Comparison of ENCODE assay signal across 9 mouse cellular contexts in genomic region chr9:95194158-95194557, GRCm38 (mm10).
A peak's percentile ranks its signal among the peaks of the same experiment; 100 is the strongest.
DNase-seq lines count a peak whose midpoint lies in the region; ATAC-seq lines count a peak whose summit lies in the region.
"Had no signal": no experiment of that assay in that cellular context is flagged by ENCODE, and none has a peak within 500 bp of the region (broad histone marks: within the 10 kb centered on the region; RNA-seq: fewer than 3 reads in every experiment).

No protein-coding gene starts in this region.

- H3K4me2 ChIP-seq in embryonic facial prominence, embryonic 14.5 days (ENCODE audit: low read depth, low read length), result no peak overlapping the region
- no peak overlapping the region for H3K4me2 ChIP-seq in intestine, embryonic 16.5 days (ENCODE audit: low read depth, low read length)

- 0 out of 2 replicates have a peak overlapping the region, but pooled peaks have one; percentile 56 for H3K27ac ChIP-seq in embryonic facial prominence, embryonic 14.5 days (replicated peaks; ENCODE audit: low read depth, low read length)
- peak overlapping the region; percentile 70 for H3K27ac ChIP-seq in intestine, embryonic 16.5 days (ENCODE audit: low read length)

- WGBS in embryonic facial prominence, embryonic 14.5 days, result 30% methylated on average over 5 of the region's 5 CpGs
- WGBS in intestine, embryonic 16.5 days, result 31% methylated on average over 5 of the region's 5 CpGs

- H3K27me3 ChIP-seq in embryonic facial prominence, embryonic 14.5 days (replicated peaks; ENCODE audit: control insufficient read depth, insufficient read depth, low read length), result no peaks in the 10 kb centered on the region
- no peaks in the 10 kb centered on the region for H3K27me3 ChIP-seq in intestine, embryonic 16.5 days (replicated peaks; ENCODE audit: control insufficient read depth, insufficient read depth, low read length)

- no peak overlapping the region for H3K9ac ChIP-seq in embryonic facial prominence, embryonic 14.5 days (ENCODE audit: low read depth, low read length)
- H3K9ac ChIP-seq in intestine, embryonic 16.5 days (ENCODE audit: low read depth, low read length), result no peak overlapping the region

- intact Hi-C loops in gastrocnemius, postnatal 36 days (cut with DNase I), result no loop called here

- H3K4me1 ChIP-seq in embryonic facial prominence, embryonic 14.5 days (ENCODE audit: control insufficient read depth, insufficient read depth, low read length), result peaks cover 13% of the 10 kb centered on the region; the same call in 1 of the 2 replicates
- peaks cover 15% of the 10 kb centered on the region for H3K4me1 ChIP-seq in intestine, embryonic 16.5 days (ENCODE audit: control insufficient read depth, insufficient read depth, low read length)

- no peaks in the 10 kb centered on the region for H3K9me3 ChIP-seq in embryonic facial prominence, embryonic 14.5 days (ENCODE audit: control insufficient read depth, low read length)
- H3K9me3 ChIP-seq in intestine, embryonic 16.5 days (ENCODE audit: control insufficient read depth, low read length), result no peaks in the 10 kb centered on the region

- no peaks in the 10 kb centered on the region for H3K36me3 ChIP-seq in embryonic facial prominence, embryonic 14.5 days (ENCODE audit: control insufficient read depth, insufficient read depth, low read length)
- H3K36me3 ChIP-seq in intestine, embryonic 16.5 days (ENCODE audit: control insufficient read depth, insufficient read depth, low read length), result no peaks in the 10 kb centered on the region
- H3K36me3 ChIP-seq: G1E had no signal

- peak; percentile 44; the same call in 1 of the 2 replicates for ATAC-seq in embryonic facial prominence, embryonic 14.5 days (ENCODE audit: low read depth)
- peak; percentile 78 for ATAC-seq in intestine, embryonic 16.5 days
- no peak; the same call in 1 of the 2 replicates for ATAC-seq in megakaryocyte, adult 5-6 weeks (ENCODE audit: poor library complexity, severe bottlenecking)

- DNase-seq in gastrocnemius, postnatal 10 days, result peak; percentile 23
- DNase-seq in gastrocnemius, postnatal 36 days, result no peak
- DNase-seq in embryonic facial prominence, embryonic 14.5 days (ENCODE audit: low spot score), result peak; percentile 71
- DNase-seq in lung, postnatal 36 days, result peak; percentile 82
- DNase-seq in right cerebral cortex, adult 18-20 months, result no peak
- DNase-seq in cerebellum, adult 9-11 months, result no peak

- no peak overlapping the region for H3K4me3 ChIP-seq in embryonic facial prominence, embryonic 14.5 days (ENCODE audit: low read depth, low read length)
- H3K4me3 ChIP-seq in intestine, embryonic 16.5 days (ENCODE audit: low read length), result no peak overlapping the region

Comparison
In these comparisons a context has a peak if more than half of its experiments do, and no peak if none do; other contexts are left out.
1. DNase-seq: peak in gastrocnemius, postnatal 10 days (single experiment), embryonic facial prominence, embryonic 14.5 days (single experiment) and lung, postnatal 36 days (single experiment); none in gastrocnemius, postnatal 36 days (0 of 2), right cerebral cortex, adult 18-20 months (single experiment) and cerebellum, adult 9-11 months (single experiment).